Mouse (Mus musculus): ENCODE data around the gene Olfr957.

Gene Olfr957

GRCm38 (mm10) chr9:39515531-39515930 lies at the start of gene Olfr957:
Olfr957 (minus strand) TSS chr9:39515809.
- in situ Hi-C loops (cut with MboI, MseI), result no loop called here

DNA sequence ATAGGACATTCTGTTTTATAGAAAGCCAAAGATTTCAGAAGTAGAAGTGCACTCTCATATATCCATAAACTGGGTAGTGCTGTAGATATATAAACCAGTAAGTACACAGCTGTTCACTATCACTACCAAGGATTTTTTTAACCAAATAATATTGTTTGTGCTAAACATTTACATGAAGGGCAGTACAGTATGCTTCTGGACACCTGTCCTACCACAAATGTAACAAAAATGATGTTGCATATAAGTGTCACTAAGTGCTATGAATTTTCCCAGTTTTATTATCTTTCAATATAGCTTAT lies 42.7 kb upstream of the Olfr957 start:
- in situ Hi-C loops (cut with MboI, MseI), result no loop called here

DNA sequence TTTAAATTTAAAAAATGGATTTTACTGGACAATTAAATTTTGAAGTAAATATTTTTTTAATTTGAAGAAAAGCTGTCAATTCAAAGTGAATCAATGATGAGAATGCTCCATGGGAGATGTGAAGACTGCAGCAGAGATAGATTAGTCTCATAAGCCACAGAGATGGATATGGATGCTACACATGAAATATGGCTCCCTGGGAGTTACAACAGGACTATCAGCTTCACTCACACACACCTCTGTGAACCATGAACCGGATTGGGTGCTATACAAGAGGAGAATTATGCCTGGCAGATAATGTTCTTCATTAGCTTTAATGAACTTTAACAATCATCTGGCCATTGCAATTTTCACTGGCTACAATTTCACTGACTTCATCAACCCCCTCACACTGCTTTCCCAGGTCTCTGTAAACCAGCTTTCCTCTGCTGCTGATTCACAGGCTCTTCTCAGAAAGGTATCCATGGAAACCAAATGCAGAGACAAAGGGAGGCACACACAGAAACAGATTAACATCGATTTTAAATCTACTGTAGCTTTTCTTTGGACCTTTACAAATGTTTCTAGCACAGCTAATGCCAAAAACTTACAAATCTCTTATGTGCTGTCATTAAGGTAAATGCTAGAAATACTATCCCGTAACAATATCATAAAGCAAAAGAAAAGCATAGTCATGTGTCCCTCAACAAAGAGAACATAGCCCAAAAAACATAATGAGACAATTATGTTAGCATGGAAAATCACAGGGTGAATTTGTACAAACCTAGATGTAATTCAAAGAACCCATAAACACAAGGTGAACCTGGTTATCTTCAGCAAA lies 42.1 kb upstream of the Olfr957 start:
- in situ Hi-C loops (cut with MboI, MseI), result no loop called here

- in situ Hi-C loops (cut with MboI, MseI), result no loop called here
Measured at GRCm38 (mm10) chr9:39553946-39554345, 38.3 kb upstream of the Olfr957 start, which contains the start of gene Olfr958. Olfr958 (minus strand) TSS chr9:39554054.

GRCm38 (mm10) chr9:39550806-39551205 lies 35.2 kb upstream of the Olfr957 start:
- in situ Hi-C loops (cut with MboI, MseI), result no loop called here

GRCm38 (mm10) chr9:39523616-39524285 lies 8.1 kb upstream of the Olfr957 start:
- in situ Hi-C loops (cut with MboI, MseI), result no loop called here

DNA sequence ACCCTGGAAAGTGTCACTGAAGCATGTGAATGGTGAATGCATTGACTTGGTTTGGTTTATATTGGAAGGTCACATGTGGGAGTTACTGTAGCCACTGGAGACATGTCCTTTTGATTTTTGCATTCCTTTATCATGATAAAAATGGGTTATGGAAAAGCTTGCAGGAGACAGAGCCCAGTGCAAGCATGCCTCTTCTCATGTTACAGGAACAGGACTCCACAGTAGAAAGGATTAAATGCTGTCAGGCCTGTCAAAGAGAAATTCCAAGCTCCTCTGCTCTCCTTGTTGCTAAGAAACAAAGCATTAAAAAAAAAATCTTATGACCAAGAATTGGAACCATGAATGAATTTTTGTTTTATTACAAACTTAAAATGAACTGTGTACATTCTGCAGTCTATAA lies 3.0 kb upstream of the Olfr957 start:
- in situ Hi-C loops (cut with MboI, MseI), result no loop called here

GRCm38 (mm10) chr9:39509412-39509811 lies 6.2 kb downstream of the Olfr957 start:
- in situ Hi-C loops (cut with MboI, MseI), result no loop called here

- in situ Hi-C loops (cut with MboI, MseI), result no loop called here
Measured at GRCm38 (mm10) chr9:39508998-39509397, 6.6 kb downstream of the Olfr957 start.

GRCm38 (mm10) chr9:39493895-39494294 lies 21.7 kb downstream of the Olfr957 start, which contains the start of gene Olfr44:
Olfr44 (minus strand) TSS chr9:39493995.
- in situ Hi-C loops (cut with MboI, MseI), result no loop called here

- in situ Hi-C loops (cut with MboI, MseI), result no loop called here
Measured at GRCm38 (mm10) chr9:39471844-39472243, 43.8 kb downstream of the Olfr957 start, which contains the start of gene Olfr955. Olfr955 (minus strand) TSS chr9:39471944.

Data from T-helper 2 cell (primary cell).